Mouse (Mus musculus) kidney, adult 2 months (tissue): ENCODE measurements around the gene Akr1c13. TPM values are rescaled to one million over a fixed set of nuclear protein-coding genes. Genes with fewer than 3 reads are reported as not detected.
"Not testable (repeated sequence)": the region's sequence is repeated elsewhere in the genome, so short reads cannot be mapped to it uniquely, and the experiment has no call there.

Experiments used
- DNase-seq: peaks from one replicate; pipeline ENCODE4 v3.0.0; 2021
- H3K27ac ChIP-seq: fragments of 200-500 bp; 2 replicates; pipeline ENCODE4 v1.5.1; 2012; ENCODE audit warnings: low read depth, low read length, control low read depth, inconsistent platforms; ENCODE audit not compliant: insufficient read depth
- H3K27me3 ChIP-seq: fragments of 200-500 bp; replicated peaks from 2 replicates; pipeline ENCODE4 v1.6.1; 2012; ENCODE audit warnings: mild to moderate bottlenecking, moderate library complexity, low read length, inconsistent platforms; ENCODE audit not compliant: control insufficient read depth, insufficient read depth
- H3K36me3 ChIP-seq: fragments of 200-500 bp; 2 replicates; pipeline ENCODE4 v1.6.1; 2012; ENCODE audit warnings: mild to moderate bottlenecking, moderate library complexity, low read length, inconsistent platforms; ENCODE audit not compliant: control insufficient read depth, insufficient read depth
- H3K4me1 ChIP-seq: fragments of 200-500 bp; 2 replicates; pipeline ENCODE4 v1.6.1; 2011; ENCODE audit warnings: low read length; ENCODE audit not compliant: control insufficient read depth, insufficient read depth
- H3K4me3 ChIP-seq: fragments of 200-500 bp; 2 replicates; pipeline ENCODE4 v1.5.1; 2011; ENCODE audit warnings: mild to moderate bottlenecking, low read depth, low read length, control low read depth; ENCODE audit not compliant: insufficient read depth
- CTCF ChIP-seq: fragments of 200-500 bp; conservative IDR thresholded peaks from 2 replicates; pipeline ENCODE4 v1.5.1; 2011; ENCODE audit warnings: low read depth, mild to moderate bottlenecking, control low read depth, low read length, moderate library complexity, mixed read lengths; ENCODE audit not compliant: insufficient read depth, insufficient read length
- POLR2A ChIP-seq: fragments of 200-500 bp; IDR thresholded peaks from one replicate; pipeline ENCODE4 v1.6.1; 2011; ENCODE audit warnings: low read depth, low read length, control low read depth
- WGBS: fragments of 180-500 bp; shearing (Covaris S2); methylation state at CpG from one replicate; pipeline ENCODE4 v1.1.7; 2018; 5-methylcytosine and 5-hydroxymethylcytosine counted together
- polyA plus RNA-seq: library from polyadenylated mRNA; depleted of rRNA; stranded (reverse); fragments of >200 nt; gene quantifications from 2 replicates; pipeline ENCODE4 v1.2.3, GENCODE M21; 2012

Gene Akr1c13
- polyA plus RNA-seq, 1 experiment = 17.2 TPM

DNA sequence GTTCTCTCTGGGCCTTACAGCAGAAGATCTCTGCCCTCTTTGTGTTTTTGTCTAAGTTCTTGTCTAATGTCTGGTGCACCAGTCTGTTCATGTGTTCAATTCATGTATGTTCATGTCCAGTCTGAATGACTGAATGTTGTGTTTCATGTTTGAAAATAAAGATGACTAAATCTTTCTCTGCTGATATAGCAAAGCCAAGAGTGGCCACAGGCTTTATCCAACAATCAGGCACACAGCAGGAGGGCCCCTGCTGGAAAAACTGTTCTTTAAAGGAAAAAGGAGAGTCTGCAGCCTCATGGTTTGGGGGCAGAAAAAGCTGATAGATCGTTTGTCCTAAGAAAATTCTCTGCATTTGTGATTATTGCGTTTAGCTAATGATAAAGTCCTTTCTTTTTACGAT is 21.4 kb downstream of the Akr1c13 start:
- no peak for TF ChIP-seq CTCF
- no peak for TF ChIP-seq POLR2A
- Histone ChIP-seq H3K36me3 (no peaks in the 10 kb centered on the region), H3K27me3 (no peaks in the 10 kb centered on the region), H3K4me3 (no peak overlapping the region), H3K4me1 (no peaks in the 10 kb centered on the region), H3K27ac (no peak overlapping the region)
- WGBS = 80% methylated on average over 3 of the region's 3 CpGs
- DNase-seq = no peak

DNA sequence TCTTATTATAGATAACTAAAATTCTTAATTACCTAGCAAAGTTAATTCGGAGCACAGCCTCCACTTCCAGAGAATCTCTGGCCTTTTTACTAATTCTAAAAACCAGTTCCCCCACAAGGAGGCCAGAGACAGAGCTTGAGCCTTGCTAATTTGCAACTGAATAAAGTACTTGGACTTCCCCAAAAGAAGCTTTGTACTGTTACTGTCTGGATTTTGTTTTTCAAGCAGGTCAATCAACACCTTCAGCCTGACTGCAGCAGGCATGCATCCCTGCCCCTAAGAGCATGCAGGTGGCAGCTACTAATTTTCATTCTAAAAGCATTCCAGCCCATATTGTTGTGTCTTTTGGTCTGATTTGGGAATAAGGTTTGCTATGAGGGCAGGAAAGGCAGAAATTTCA is 24.5 kb downstream of the Akr1c13 start:
- H3K27ac ChIP-seq, H3K4me3 ChIP-seq, H3K4me1 ChIP-seq, DNase-seq, H3K27me3 ChIP-seq, H3K36me3 ChIP-seq: not testable (repeated sequence)
- 71% methylated on average over 1 of the region's 1 CpGs for WGBS

DNA sequence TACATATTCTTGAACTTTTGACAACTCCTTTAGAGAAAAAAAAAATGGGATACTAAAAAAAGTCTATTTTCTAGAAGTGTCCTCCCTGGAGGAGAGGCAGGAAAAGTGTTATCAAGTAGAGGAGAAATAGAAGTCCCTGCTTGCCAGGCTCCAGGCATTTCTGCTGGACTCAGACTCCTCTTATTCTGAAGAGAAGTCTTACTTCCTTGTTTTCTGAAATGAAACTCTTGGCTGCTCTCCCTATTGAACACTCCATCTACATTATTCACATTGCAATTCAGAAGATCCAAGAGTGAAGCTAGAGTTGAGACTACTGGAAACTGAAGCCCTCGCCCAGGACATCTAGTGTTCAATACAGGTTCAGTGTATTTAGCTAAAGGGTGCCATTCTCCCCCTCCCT is 37.5 kb downstream of the Akr1c13 start, which contains the start of gene Akr1c19:
TSS of gene Akr1c19 (plus strand) at position 260 of the 400 bp plus-strand sequence.
- no peaks in the 10 kb centered on the region for H3K36me3 ChIP-seq
- H3K27ac ChIP-seq = no peak within 1 kb of the TSS

DNA sequence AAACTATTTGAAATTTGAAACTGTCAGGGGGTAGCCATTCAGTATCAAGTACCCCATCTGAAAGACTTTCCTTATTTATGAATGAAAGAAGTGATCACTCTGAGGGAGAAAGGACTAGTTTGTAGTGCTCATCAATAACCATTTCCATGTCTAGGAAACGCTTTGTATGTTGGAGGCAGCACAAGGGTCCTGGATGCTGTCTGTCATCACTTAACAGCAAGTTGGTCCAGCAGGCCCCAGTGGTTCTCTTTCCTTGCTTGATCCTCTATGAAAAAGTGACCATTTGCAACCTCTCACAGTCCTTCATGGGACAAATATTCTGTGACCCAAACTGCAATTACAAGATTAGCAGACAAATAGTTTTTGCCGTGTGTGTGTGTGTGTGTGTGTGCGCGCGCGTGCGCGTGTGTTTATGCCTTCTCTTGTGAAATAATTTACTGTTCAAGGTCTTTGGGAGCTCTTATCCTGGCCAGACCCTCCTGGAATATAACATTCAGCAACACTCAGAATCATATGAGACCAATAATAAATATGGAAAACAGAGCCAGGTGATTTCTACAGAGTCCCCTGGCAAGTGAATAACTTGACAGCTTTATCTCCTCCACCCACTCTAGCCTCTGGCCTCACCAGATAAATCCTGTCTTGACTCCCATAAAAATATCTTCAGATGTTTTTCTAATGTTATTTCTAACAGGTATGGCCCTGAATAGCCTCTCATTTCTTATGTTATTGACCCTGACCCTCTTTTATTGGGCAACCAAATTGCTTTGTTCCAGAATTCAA is 40.1 kb downstream of the Akr1c13 start:
- WGBS = 85% methylated on average over 8 of the region's 8 CpGs
- H3K4me1 ChIP-seq = peaks cover 3% of the 10 kb centered on the region; the same call in 1 of the 2 replicates
- H3K27ac ChIP-seq = no peak overlapping the region
- H3K36me3 ChIP-seq = no peaks in the 10 kb centered on the region
- no peak overlapping the region for H3K4me3 ChIP-seq
- DNase-seq = no peak
- TF ChIP-seq CTCF (no peak), POLR2A (no peak)
- H3K27me3 ChIP-seq = no peaks in the 10 kb centered on the region

More for the DNA sequence above, 37.5 kb downstream of the Akr1c13 start, which contains the start of gene Akr1c19:
- 54% methylated on average over 1 of the region's 1 CpGs for WGBS
- Histone ChIP-seq H3K4me1 (peaks cover 3% of the 10 kb centered on the region; the same call in 1 of the 2 replicates), H3K4me3 (no peak within 1 kb of the TSS), H3K27me3 (no peaks in the 10 kb centered on the region)
- TF ChIP-seq CTCF (no peak), POLR2A (no peak)
- peak; percentile 48 for DNase-seq

DNA sequence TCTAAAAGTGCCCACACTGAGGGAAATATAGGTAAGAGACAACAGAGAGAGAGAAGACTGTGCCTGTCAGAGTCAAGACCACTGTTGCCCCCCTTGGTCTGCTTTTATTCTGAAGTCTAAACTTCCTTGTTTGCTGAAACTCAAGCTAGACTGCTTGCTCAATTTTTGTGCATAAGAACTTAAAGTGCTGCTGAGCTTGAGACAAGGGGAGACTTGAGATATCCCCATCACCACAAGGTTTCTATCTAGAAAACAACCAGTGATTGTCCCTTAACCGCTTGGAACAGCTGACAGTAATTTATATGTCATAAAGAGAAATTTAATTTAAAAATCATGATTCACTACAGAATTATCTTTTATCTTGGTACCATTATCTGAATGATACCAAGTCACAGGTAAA is 42.2 kb downstream of the Akr1c13 start:
- no peak overlapping the region for H3K4me3 ChIP-seq
- TF ChIP-seq POLR2A (no peak), CTCF (no peak)
- peak overlapping the region; percentile 90 for H3K27ac ChIP-seq
- H3K27me3 ChIP-seq = no peaks in the 10 kb centered on the region
- WGBS = 40% methylated on average over 1 of the region's 1 CpGs
- no peaks in the 10 kb centered on the region for H3K36me3 ChIP-seq
- no peak for DNase-seq
- peaks cover 3% of the 10 kb centered on the region; the same call in 1 of the 2 replicates for H3K4me1 ChIP-seq

DNA sequence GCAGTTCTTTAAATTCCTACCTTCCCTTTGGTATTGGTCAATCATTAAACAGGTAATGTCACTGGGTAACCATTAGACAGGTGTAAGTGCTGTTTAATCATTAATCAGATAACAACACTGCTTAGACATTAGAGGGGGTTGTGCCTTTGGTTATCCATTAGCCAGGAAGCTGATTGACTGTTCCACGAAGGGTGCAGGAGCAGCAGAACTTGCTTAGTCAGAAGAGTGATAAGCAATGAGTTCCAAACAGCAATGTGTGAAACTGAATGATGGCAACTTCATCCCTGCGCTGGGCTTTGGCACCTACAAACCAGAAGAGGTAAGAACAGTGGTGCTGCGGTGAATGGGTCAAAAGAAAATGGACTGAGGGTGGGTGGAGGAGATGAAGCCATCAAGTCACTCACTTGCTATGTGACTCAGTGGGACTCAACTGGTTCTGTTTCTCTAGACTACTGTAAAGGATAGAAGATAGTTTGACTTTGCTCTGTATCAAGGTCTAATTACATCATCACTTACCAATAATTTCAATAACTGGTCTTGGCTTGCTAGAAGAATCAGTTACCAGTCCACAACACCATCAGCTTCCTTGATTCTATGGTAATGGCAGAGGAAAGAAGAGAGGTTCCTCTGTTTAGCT is 42.7 kb downstream of the Akr1c13 start:
- peak; percentile 94 for DNase-seq
- Histone ChIP-seq H3K36me3 (no peaks in the 10 kb centered on the region), H3K27me3 (no peaks in the 10 kb centered on the region), H3K4me1 (peaks cover 3% of the 10 kb centered on the region; the same call in 1 of the 2 replicates), H3K27ac (peak overlapping the region; percentile 73), H3K4me3 (peak overlapping the region; percentile 46)
- 28% methylated on average over 3 of the region's 3 CpGs for WGBS
- no peak for TF ChIP-seq CTCF
- no peak for TF ChIP-seq POLR2A

DNA sequence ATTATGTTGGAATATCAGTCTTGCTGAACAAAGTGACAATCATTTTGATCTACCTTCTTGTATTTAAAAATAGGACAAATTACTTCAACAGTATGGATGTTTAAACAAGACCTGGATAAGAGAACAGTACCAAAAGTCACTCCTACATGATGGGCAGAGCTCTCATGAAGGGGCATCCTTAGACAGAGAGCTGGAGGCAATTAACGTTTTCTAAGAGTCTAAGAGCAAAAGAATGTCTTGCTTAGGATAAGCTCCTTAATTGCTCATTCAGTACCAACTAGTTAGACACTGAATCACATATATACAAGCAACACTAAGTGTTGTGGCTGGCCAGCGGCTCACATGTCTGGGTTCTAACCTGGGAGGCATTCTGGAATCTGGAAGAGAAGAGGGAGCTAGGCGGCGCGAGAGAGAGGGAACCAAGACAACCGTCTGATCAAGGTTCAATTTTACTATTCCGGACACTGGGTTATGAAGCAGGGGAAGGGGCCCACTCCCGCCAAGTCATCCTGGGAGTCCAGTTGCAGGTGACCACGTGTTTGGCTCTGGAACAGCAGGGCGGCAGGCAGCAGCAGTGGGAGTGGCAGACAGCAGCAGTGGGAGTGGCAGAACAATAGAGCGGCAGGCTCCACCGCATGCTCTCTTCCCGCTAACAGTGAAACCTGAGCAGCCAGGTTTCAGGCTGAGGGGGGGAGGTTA is 54.1 kb downstream of the Akr1c13 start:
- peak; percentile 83 for DNase-seq
- Histone ChIP-seq H3K27ac (no peak overlapping the region), H3K4me3 (no peak overlapping the region; the same call in 1 of the 2 replicates), H3K27me3 (no peaks in the 10 kb centered on the region), H3K4me1 (no peaks in the 10 kb centered on the region), H3K36me3 (no peaks in the 10 kb centered on the region)
- whole genome bisulfite sequencing = 4% methylated on average over 13 of the region's 13 CpGs
- TF ChIP-seq CTCF (no peak), POLR2A (no peak)
